Mouse (Mus musculus): ENCODE measurements around the gene Hoxd11.

- TF ChIP-seq GATA1 (IDR thresholded peaks at IDR 0.05; ENCODE audit: low read length): no peak
- TF ChIP-seq TAL1 (IDR thresholded peaks at IDR 0.05; ENCODE audit: low read length): no peak
Measured at GRCm38 (mm10) chr2:74735851-74736687, 56.7 kb downstream of the Hoxd11 start.
